Mouse (Mus musculus) C2C12 (cell line): ENCODE data around the gene Pigu. TPM values are rescaled to one million over a fixed set of nuclear protein-coding genes. Genes with fewer than 3 reads are reported as not detected.

ENCODE experiments used
- H3K27me3 ChIP-seq: one replicate; pipeline ENCODE4 v1.6.1; 2011; ENCODE audit not compliant: control insufficient read depth, insufficient read depth, insufficient read length
- H3K36me3 ChIP-seq: one replicate; pipeline ENCODE4 v1.6.1; 2011; ENCODE audit not compliant: control insufficient read depth, insufficient read depth
- H3K4me3 ChIP-seq: one replicate; pipeline ENCODE4 v1.5.1; 2011; ENCODE audit warnings: mild to moderate bottlenecking, control low read depth; ENCODE audit not compliant: poor library complexity, insufficient read depth, severe bottlenecking
- H3K79me2 ChIP-seq: one replicate; pipeline ENCODE4 v1.6.1; 2011; ENCODE audit not compliant: control insufficient read depth, insufficient read depth
- H3K79me3 ChIP-seq: one replicate; pipeline ENCODE4 v1.6.1; 2011; ENCODE audit warnings: low read depth, control low read depth
- H3ac ChIP-seq: one replicate; pipeline ENCODE3; 2011; ENCODE audit warnings: low read depth; ENCODE audit not compliant: control insufficient read depth, insufficient read length
- CEBPB ChIP-seq: IDR thresholded peaks from one replicate; pipeline ENCODE4 v1.6.1; 2011; ENCODE audit warnings: low read depth, mild to moderate bottlenecking, control low read depth, moderate library complexity
- CTCF ChIP-seq: IDR thresholded peaks from one replicate; pipeline ENCODE4 v1.5.1; 2011; ENCODE audit not compliant: control insufficient read depth, insufficient read depth, insufficient read length
- FOSL1 ChIP-seq: IDR thresholded peaks from one replicate; pipeline ENCODE4 v1.8.0; 2011; ENCODE audit warnings: mild to moderate bottlenecking, low read length; ENCODE audit not compliant: poor library complexity, insufficient read depth, severe bottlenecking
- MAX ChIP-seq: IDR thresholded peaks from one replicate; pipeline ENCODE4 v1.6.1; 2011; ENCODE audit warnings: mild to moderate bottlenecking, control low read depth
- MYOD1 ChIP-seq: IDR thresholded peaks from one replicate; pipeline ENCODE4 v1.6.1; 2011; ENCODE audit warnings: low read depth; ENCODE audit not compliant: control insufficient read depth, insufficient read length
- MYOG ChIP-seq: IDR thresholded peaks from one replicate; pipeline ENCODE4 v1.6.1; 2011; ENCODE audit not compliant: control insufficient read depth, insufficient read length; ENCODE audit errors: extremely low read depth
- USF1 ChIP-seq: IDR thresholded peaks from one replicate; pipeline ENCODE4 v1.6.1; 2011; ENCODE audit warnings: low read depth, mild to moderate bottlenecking, control low read depth, moderate library complexity
- microRNA-seq: library from miRNA; unstranded; fragments of <30 nt; microRNA quantifications from one replicate; pipeline ENCODE4, GENCODE M21; 2019; ENCODE audit warnings: borderline microRNAs expressed
- polyA plus RNA-seq: library from polyadenylated mRNA; unstranded; fragments of >200 nt; fragmentation: generic; extraction: Trizol; gene quantifications from one replicate; pipeline ENCODE4 v1.2.1, GENCODE M21; 2012; ENCODE audit warnings: missing spikeins

Pigu gene
- polyA plus RNA-seq, 1 experiment, result 30.7 TPM

DNA sequence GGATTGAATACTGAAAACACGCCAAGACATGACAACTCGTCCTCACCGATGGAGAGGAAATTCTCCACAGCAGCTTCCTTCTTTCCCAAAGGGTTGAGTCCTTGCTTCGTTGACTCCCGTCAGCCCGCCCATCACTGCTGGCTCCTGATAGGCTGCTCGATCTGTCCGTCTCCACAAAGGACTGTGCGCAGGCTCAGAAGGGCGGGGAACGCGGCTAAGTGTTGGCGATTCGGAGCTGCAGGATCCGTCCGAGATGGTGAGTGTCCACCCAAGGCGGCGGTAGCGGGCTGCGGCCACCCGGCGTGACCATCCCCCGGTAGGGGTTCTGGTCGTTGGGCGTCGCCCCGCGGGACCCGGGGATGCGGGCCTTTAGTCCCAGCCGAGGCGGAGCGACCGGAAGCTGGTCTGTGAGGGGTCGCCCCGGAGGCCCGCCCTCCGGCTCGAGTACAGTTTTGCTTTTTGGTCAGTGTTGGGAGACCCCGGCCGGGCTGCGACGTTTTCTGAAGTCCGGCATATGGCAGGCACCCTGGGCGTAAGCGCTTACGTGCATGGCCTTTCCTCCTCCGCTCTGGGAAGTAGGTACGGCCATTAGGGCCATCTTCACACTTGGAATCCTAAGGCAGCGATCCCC lies 120.8 kb downstream of the Pigu start, which contains the start of gene Dynlrb1:
Gene Dynlrb1 (plus strand): TSS at position 172 of the 631 bp plus-strand sequence.
- TF ChIP-seq FOSL1, result no peak
- TF ChIP-seq MYOD1, result no peak
- no peak for TF ChIP-seq CEBPB
- peak within 1 kb of the TSS; percentile 71 for H3K4me3 ChIP-seq

DNA sequence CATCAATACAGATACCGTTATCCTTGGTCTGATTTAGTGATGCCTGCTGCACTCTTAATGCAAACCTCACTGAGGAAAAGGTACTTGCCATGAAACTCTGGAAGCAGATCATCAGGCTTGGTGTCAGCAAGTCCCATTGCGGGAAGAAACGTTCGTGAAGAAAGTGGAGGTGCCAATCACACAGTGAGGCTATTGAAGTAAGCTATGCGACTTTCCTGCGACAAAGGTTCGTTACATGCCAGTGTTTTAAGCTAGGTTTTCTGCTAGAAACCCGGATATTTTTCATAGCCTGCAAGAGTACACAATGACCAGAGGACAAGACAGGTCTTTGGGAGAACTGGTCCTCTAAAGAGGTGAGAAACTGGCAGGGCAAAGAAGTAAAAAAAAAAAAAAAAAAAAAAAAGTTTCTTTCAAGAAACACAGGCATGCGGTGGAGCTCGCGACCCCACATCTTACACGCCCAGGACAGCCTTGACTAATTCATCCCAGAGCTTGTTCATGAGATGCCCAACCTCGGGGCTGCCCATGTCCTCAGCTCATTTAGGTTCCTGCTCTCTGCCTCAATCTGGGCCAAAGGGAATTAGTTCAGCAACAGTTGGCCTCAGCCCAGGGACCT lies 121.4 kb downstream of the Pigu start:
- H3K79me2 ChIP-seq, result peaks cover 44% of the 10 kb centered on the region
- TF ChIP-seq USF1 (no peak), FOSL1 (no peak), MYOD1 (no peak), MYOG (no peak), CEBPB (no peak), CTCF (no peak), MAX (no peak)
- peak overlapping the region; percentile 87 for H3ac ChIP-seq
- peaks cover 38% of the 10 kb centered on the region for H3K79me3 ChIP-seq
- no peaks in the 10 kb centered on the region for H3K36me3 ChIP-seq
- H3K27me3 ChIP-seq, result no peaks in the 10 kb centered on the region
- H3K4me3 ChIP-seq, result peak overlapping the region; percentile 71

More for the DNA sequence above, 120.8 kb downstream of the Pigu start, which contains the start of gene Dynlrb1:
- H3K79me2 ChIP-seq, result peaks cover 50% of the 10 kb centered on the region
- peak within 1 kb of the TSS; percentile 100 for H3ac ChIP-seq
- peaks cover 44% of the 10 kb centered on the region for H3K79me3 ChIP-seq
- no peaks in the 10 kb centered on the region for H3K36me3 ChIP-seq
- H3K27me3 ChIP-seq, result no peaks in the 10 kb centered on the region

Small RNA genes lying within 50 kb of the gene (microRNA-seq; reads per million reads assigned to microRNA genes)
- gene Mir695, result not detected

Other genes starting within 250 kb of the Pigu start
- gene Itch, start 223.9 kb downstream of the Pigu start, polyA plus RNA-seq, result 7.9 TPM
- 350 TPM for gene Dynlrb1, start 120.9 kb downstream of the Pigu start, polyA plus RNA-seq
- gene Map1lc3a, start 81.1 kb downstream of the Pigu start, polyA plus RNA-seq, result 63.1 TPM
- gene Trp53inp2, start 23.6 kb upstream of the Pigu start, polyA plus RNA-seq, result 13.8 TPM
- gene Ncoa6, start 116.5 kb upstream of the Pigu start, polyA plus RNA-seq, result 9.4 TPM
- 3.1 TPM for gene Acss2, start 160.5 kb upstream of the Pigu start, polyA plus RNA-seq
- 2.6 TPM for gene Ggt7, start 160.8 kb upstream of the Pigu start, polyA plus RNA-seq
- 39.4 TPM for gene Gss, start 235.4 kb upstream of the Pigu start, polyA plus RNA-seq